Mouse (Mus musculus) forebrain, postnatal 0 days (tissue): ENCODE data around the gene Gsg1l2. TPM values are rescaled to one million over a fixed set of nuclear protein-coding genes. Genes with fewer than 3 reads are reported as not detected.

Experiments used
- ATAC-seq: fragments of 200-750 bp; cut with Nextera tagmentation; 2 replicates; pipeline ENCODE4 v1.8.0; 2017; ENCODE audit warnings: mild to moderate bottlenecking, moderate library complexity
- DNase-seq: peaks from one replicate; pipeline ENCODE4 v3.0.0-alpha.2; 2015
- H3K27ac ChIP-seq: fragments of 300-500 bp; sonication (generic); 2 replicates; pipeline ENCODE4 v1.5.1; 2014; ENCODE audit warnings: low read depth, mild to moderate bottlenecking, antibody characterized with exemption, low read length, moderate library complexity, mixed read lengths
- H3K27me3 ChIP-seq: fragments of 300-500 bp; sonication (generic); 2 replicates; pipeline ENCODE4 v1.6.1; 2014; ENCODE audit warnings: mild to moderate bottlenecking, low read length, mixed read lengths; ENCODE audit not compliant: insufficient read depth
- H3K36me3 ChIP-seq: fragments of 300-500 bp; sonication (generic); 2 replicates; pipeline ENCODE4 v1.6.1; 2014; ENCODE audit warnings: mild to moderate bottlenecking, moderate library complexity; ENCODE audit not compliant: insufficient read depth
- H3K4me1 ChIP-seq: fragments of 300-500 bp; sonication (generic); 2 replicates; pipeline ENCODE4 v1.6.1; 2014; ENCODE audit warnings: antibody characterized with exemption; ENCODE audit not compliant: insufficient read depth
- H3K4me2 ChIP-seq: fragments of 300-500 bp; sonication (generic); 2 replicates; pipeline ENCODE4 v1.6.1; 2014; ENCODE audit warnings: low read depth, mild to moderate bottlenecking, moderate library complexity
- H3K4me3 ChIP-seq: fragments of 300-500 bp; sonication (generic); 2 replicates; pipeline ENCODE4 v1.5.1; 2014; ENCODE audit warnings: low read depth, low read length, mixed read lengths
- H3K9ac ChIP-seq: fragments of 300-500 bp; sonication (generic); 2 replicates; pipeline ENCODE4 v1.6.1; 2014; ENCODE audit warnings: mild to moderate bottlenecking
- H3K9me3 ChIP-seq: fragments of 300-500 bp; sonication (generic); 2 replicates; pipeline ENCODE4 v1.6.1; 2016; ENCODE audit warnings: low read length
- CTCF ChIP-seq: sonication (generic); IDR thresholded peaks from 2 replicates; pipeline ENCODE4 v1.5.1; 2016; ENCODE audit warnings: antibody characterized with exemption, control low read depth, low read depth
- WGBS: fragments of 180-500 bp; shearing (Covaris S2); extraction: QIAGEN DNeasy Blood & Tissue Kit; methylation state at CpG from one replicate; pipeline ENCODE4 v1.1.7; 2014; 5-methylcytosine and 5-hydroxymethylcytosine counted together
- polyA plus RNA-seq: library from polyadenylated mRNA; unstranded; fragments of >200 nt; fragmentation: Nextera tagmentation; extraction: Ambion mirVana; gene quantifications from 2 replicates; pipeline ENCODE4 v1.2.1, GENCODE M21; 2015
- total RNA-seq: library from RNA; depleted of rRNA; stranded (reverse); fragments of >200 nt; gene quantifications from 2 replicates; pipeline ENCODE4 v1.2.3, GENCODE M21; 2014; rRNA removed

Gsg1l2 gene
- total RNA-seq (not detected in 2 replicates), polyA plus RNA-seq (not detected in 2 replicates)

GRCm38 (mm10) chr11:67774379-67774778 is at the start of gene Gsg1l2:
Gene Gsg1l2, plus strand, starts transcription at chr11:67774608.
- Histone ChIP-seq H3K4me1 (no peaks in the 10 kb centered on the region), H3K27ac (no peak within 1 kb of the TSS), H3K9ac (no peak within 1 kb of the TSS), H3K4me3 (no peak within 1 kb of the TSS), H3K4me2 (no peak within 1 kb of the TSS), H3K27me3 (no peaks in the 10 kb centered on the region), H3K9me3 (no peaks in the 10 kb centered on the region), H3K36me3 (no peaks in the 10 kb centered on the region)
- 72% methylated on average over 12 of the region's 12 CpGs for WGBS
- TF ChIP-seq CTCF, result no peak
- ATAC-seq (no peak), DNase-seq (no peak)

DNA sequence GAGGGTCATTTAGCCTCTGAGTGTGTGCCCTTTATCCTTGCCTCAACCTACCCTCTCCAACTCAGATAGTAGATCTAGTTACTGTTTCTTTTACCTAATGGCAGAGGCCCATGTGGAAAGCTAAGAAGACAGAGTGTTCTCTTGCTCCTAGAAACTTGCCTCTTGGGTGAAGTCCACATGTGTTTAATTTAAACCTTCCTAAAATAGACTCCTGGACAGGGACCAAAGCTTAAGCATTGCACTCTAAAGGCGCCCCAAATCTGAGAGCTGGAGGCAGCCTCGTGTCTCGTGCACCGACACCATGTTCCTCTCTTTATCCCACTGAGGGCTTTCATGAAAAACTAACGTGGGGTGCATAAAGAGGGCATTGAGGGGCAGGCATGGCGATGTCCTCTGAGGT is 47.3 kb upstream of the Gsg1l2 start:
- Histone ChIP-seq H3K9me3 (no peaks in the 10 kb centered on the region), H3K36me3 (no peaks in the 10 kb centered on the region), H3K9ac (no peak overlapping the region), H3K4me1 (no peaks in the 10 kb centered on the region), H3K27ac (no peak overlapping the region), H3K4me3 (no peak overlapping the region), H3K4me2 (no peak overlapping the region), H3K27me3 (no peaks in the 10 kb centered on the region)
- no peak for TF ChIP-seq CTCF
- ATAC-seq (no peak), DNase-seq (no peak)
- WGBS, result 77% methylated on average over 6 of the region's 6 CpGs

DNA sequence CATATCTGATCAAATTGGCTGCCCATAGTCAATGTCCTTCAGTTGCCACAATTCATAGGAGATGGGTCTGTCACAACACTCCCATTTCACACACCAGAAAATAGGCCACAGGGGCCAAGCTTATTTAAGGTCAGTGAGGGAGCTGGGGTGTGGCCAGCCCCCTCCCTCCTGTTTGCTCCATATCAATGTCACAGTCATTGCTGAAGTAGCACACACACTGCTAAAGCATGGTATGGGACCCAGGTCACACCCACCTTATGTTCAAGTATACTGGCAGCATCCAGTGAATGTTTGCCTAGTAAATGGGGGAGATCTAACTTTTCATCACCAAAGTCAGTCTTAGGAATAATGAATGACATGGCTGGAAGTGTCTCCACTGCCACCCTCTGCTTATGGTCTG is 45.7 kb upstream of the Gsg1l2 start:
- no peak overlapping the region for H3K27ac ChIP-seq
- no peak for TF ChIP-seq CTCF

DNA sequence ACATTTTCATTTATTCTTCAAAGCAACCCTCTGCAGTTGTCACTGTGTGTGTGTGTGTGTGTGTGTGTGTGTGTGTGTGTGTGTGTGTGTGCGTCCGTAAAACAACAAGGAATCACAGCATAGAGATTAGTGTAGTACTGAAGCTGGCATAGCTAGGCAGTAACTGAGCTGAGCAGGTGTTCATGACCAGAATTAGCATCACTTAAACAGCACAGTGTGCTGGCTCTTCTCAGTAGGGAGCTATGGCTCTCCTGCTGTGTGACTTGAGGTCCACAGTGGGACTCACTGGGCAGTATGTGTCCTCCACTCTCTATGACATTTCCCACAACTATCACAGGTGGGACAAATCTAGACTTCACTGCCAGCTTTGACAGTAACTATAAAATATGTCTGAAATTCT is 43.4 kb upstream of the Gsg1l2 start:
- Histone ChIP-seq H3K36me3 (no peaks in the 10 kb centered on the region), H3K9me3 (no peaks in the 10 kb centered on the region), H3K27ac (no peak overlapping the region), H3K4me3 (no peak overlapping the region), H3K27me3 (no peaks in the 10 kb centered on the region), H3K9ac (no peak overlapping the region), H3K4me1 (no peaks in the 10 kb centered on the region), H3K4me2 (no peak overlapping the region)
- ATAC-seq, result no peak
- no peak for TF ChIP-seq CTCF
- WGBS, result 78% methylated on average over 2 of the region's 2 CpGs
- no peak for DNase-seq

More for the DNA sequence above, 45.7 kb upstream of the Gsg1l2 start:
- Histone ChIP-seq H3K4me3 (no peak overlapping the region), H3K9ac (no peak overlapping the region), H3K4me2 (no peak overlapping the region), H3K36me3 (no peaks in the 10 kb centered on the region), H3K9me3 (no peaks in the 10 kb centered on the region), H3K27me3 (no peaks in the 10 kb centered on the region), H3K4me1 (no peaks in the 10 kb centered on the region)
- ATAC-seq, result no peak
- no peak for DNase-seq

DNA sequence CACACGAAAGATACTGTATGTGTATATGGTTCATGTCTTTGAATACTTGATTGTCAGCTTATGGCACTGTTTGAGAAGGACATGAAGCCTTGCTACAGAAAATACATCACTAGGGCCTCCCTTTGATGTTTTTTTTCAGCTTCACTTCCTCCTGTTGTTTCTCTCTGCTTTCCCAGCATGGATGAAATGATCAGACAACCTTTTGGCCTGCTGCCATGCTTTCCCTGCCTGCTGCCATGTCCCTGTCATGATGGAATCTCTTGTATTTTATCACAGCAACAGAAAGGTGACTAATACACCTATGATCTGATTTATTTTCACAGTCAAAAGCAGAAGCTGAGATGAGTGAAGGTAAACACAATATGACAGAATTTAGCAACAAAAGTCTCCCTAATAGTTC is 40.7 kb upstream of the Gsg1l2 start:
- no peak overlapping the region for H3K27ac ChIP-seq
- no peak for TF ChIP-seq CTCF
- no peak overlapping the region for H3K4me3 ChIP-seq
- no peak overlapping the region for H3K9ac ChIP-seq
- H3K9me3 ChIP-seq, result no peaks in the 10 kb centered on the region
- no peaks in the 10 kb centered on the region for H3K27me3 ChIP-seq
- 88% methylated on average over 1 of the region's 1 CpGs for WGBS
- H3K36me3 ChIP-seq, result no peaks in the 10 kb centered on the region
- no peak overlapping the region for H3K4me2 ChIP-seq
- DNase-seq (no peak), ATAC-seq (no peak)
- no peaks in the 10 kb centered on the region for H3K4me1 ChIP-seq

DNA sequence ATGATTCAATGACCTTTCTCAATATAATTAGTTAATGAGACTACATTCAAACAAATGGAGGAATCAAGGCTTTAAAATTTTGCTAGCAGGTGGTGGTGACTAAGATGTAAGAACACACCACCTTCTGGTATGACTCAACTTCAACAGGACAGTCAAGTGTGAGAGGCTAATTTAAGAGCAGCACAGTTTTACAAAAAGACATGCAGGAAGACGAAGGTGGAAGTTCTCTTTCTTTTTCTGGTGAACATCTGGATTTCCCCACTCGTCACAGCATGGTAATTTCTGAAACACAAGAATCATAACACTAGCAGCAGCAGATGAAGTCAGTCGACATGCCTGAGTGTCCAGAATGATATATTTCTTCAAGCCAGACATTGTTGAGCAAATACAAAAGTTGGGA is 39.8 kb upstream of the Gsg1l2 start:
- H3K9me3 ChIP-seq, result no peaks in the 10 kb centered on the region
- TF ChIP-seq CTCF, result no peak
- no peak overlapping the region for H3K4me3 ChIP-seq
- no peak for ATAC-seq
- 72% methylated on average over 3 of the region's 3 CpGs for WGBS
- no peak overlapping the region for H3K9ac ChIP-seq
- no peaks in the 10 kb centered on the region for H3K27me3 ChIP-seq
- H3K4me1 ChIP-seq, result no peaks in the 10 kb centered on the region
- no peak overlapping the region for H3K4me2 ChIP-seq
- no peak for DNase-seq
- H3K36me3 ChIP-seq, result no peaks in the 10 kb centered on the region
- no peak overlapping the region for H3K27ac ChIP-seq

DNA sequence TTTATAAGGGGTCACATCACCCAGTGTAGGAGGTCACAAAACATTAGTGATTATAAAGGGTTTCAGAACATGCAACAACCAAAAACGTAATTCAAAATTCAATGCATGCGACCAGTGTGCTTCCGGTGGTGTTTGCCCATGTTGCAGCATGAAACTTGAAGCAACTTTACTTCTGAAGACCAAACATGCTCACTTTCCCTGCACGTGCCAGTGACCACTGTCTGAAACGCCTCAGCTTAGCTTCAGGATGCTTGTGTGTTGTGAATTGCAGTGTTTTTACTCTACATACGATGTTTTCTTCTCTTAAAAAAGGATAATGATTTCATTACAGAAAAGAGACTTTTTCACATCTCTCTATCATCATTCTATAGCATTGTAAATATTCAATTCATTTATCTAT is 36.1 kb upstream of the Gsg1l2 start:
- no peak for TF ChIP-seq CTCF
- 88% methylated on average over 6 of the region's 6 CpGs for WGBS
- H3K4me2 ChIP-seq, result no peak overlapping the region
- H3K9ac ChIP-seq, result no peak overlapping the region
- H3K4me3 ChIP-seq, result no peak overlapping the region
- H3K36me3 ChIP-seq, result no peaks in the 10 kb centered on the region
- no peaks in the 10 kb centered on the region for H3K27me3 ChIP-seq
- ATAC-seq (no peak), DNase-seq (no peak)
- H3K9me3 ChIP-seq, result no peaks in the 10 kb centered on the region
- no peaks in the 10 kb centered on the region for H3K4me1 ChIP-seq
- no peak overlapping the region for H3K27ac ChIP-seq
